Mouse (Mus musculus): ENCODE measurements around the gene Ndufs8. TPM values are rescaled to one million over a fixed set of nuclear protein-coding genes. Genes with fewer than 3 reads are reported as not detected.

Gene Ndufs8
- polyA plus RNA-seq, 2 experiments = 118 to 219 TPM

DNA sequence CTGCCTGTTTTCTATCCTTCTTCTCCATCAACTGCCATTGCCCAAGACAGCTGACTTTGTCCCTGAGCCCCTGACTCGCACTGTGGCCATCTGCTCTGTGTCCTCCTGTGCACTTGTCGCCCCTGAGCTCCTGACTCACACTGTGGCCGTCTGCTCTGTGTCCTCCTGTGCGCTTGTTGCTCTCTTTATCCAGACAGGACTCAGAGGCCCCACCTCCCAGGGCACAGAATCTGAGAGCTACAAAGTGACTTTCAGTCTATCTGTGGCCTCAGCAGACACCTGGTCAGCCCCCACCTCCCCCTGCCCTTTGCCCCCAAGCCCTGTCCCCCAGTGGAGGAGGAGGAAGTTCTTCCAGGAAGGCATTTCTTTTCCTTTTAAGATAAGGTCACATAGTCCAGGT, 43.2 kb upstream of the Ndufs8 start:
- Histone ChIP-seq H3K9me3 (ENCODE audit: control insufficient read depth, low read length) (no peaks in the 10 kb centered on the region), H3K4me2 (ENCODE audit: low read depth) (no peak overlapping the region), H3K27me3 (ENCODE audit: control insufficient read depth, insufficient read depth, low read length) (no peaks in the 10 kb centered on the region), H3K4me3 (ENCODE audit: insufficient read depth in 1 of 2, low read depth in 2 of 2, low read length in 2 of 2) (no peak overlapping the region), H3K4me1 (replicated peaks; ENCODE audit: control insufficient read depth in 2 of 2, insufficient read depth in 2 of 2, low read length in 1 of 2) (no peaks in the 10 kb centered on the region), H3K36me3 (replicated peaks; ENCODE audit: control insufficient read depth, insufficient read depth, low read depth) (no peaks in the 10 kb centered on the region), H3K9ac (replicated peaks) (no peak overlapping the region), H3K27ac (no peak overlapping the region)
- no peak for TF ChIP-seq EP300 (IDR thresholded peaks at IDR 0.05; ENCODE audit: low read depth)
- TF ChIP-seq CTCF (IDR thresholded peaks at IDR 0.05; ENCODE audit: low read depth) = no peak
- DNase-seq (ENCODE audit: low read depth in 3 of 3, low spot score in 3 of 3) (no peak), ATAC-seq (ENCODE audit: insufficient read depth) (no peak)
- WGBS (ENCODE audit: insufficient replicate concordance) = 34% methylated on average over 4 of the region's 4 CpGs

DNA sequence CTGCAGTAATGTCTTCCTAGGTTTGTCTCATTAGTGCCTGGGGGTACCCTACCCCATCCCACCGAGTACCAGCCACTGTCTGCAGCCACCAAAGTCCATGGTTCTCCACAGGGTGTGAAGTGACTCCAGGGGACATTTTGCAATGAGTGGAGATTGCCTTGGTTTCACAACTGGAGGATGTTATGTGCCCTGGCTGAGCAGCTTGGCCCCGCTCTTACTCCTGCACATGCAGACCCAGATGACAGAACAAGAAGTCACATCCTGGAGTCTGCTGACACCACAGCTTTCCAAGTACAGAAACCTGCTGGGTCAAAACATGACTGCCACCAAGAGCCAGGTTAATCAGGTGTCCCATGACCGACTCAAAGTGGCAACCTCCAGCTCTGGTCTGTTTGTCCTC, 42.5 kb upstream of the Ndufs8 start:
- no peak overlapping the region for H3K4me2 ChIP-seq (ENCODE audit: low read depth)
- WGBS (ENCODE audit: insufficient replicate concordance) = 57% methylated on average over 3 of the region's 3 CpGs
- H3K27ac ChIP-seq = no peak overlapping the region
- ATAC-seq (ENCODE audit: insufficient read depth) (no peak), DNase-seq (ENCODE audit: low read depth in 3 of 3, low spot score in 3 of 3) (no peak)
- H3K4me1 ChIP-seq (replicated peaks; ENCODE audit: control insufficient read depth in 2 of 2, insufficient read depth in 2 of 2, low read length in 1 of 2) = no peaks in the 10 kb centered on the region
- H3K9me3 ChIP-seq (ENCODE audit: control insufficient read depth, low read length) = no peaks in the 10 kb centered on the region
- H3K36me3 ChIP-seq (replicated peaks; ENCODE audit: control insufficient read depth, insufficient read depth, low read depth) = no peaks in the 10 kb centered on the region
- no peak overlapping the region for H3K4me3 ChIP-seq (ENCODE audit: insufficient read depth in 1 of 2, low read depth in 2 of 2, low read length in 2 of 2)
- no peak overlapping the region for H3K9ac ChIP-seq (replicated peaks)
- no peak for TF ChIP-seq EP300 (IDR thresholded peaks at IDR 0.05; ENCODE audit: low read depth)
- TF ChIP-seq CTCF (IDR thresholded peaks at IDR 0.05; ENCODE audit: low read depth) = no peak
- H3K27me3 ChIP-seq (ENCODE audit: control insufficient read depth, insufficient read depth, low read length) = no peaks in the 10 kb centered on the region

GRCm38 (mm10) chr19:3952099-3952498, 39.5 kb upstream of the Ndufs8 start:
- Histone ChIP-seq H3K4me1 (replicated peaks; ENCODE audit: control insufficient read depth in 2 of 2, insufficient read depth in 2 of 2, low read length in 1 of 2) (no peaks in the 10 kb centered on the region), H3K9ac (replicated peaks) (no peak overlapping the region), H3K9me3 (ENCODE audit: control insufficient read depth, low read length) (no peaks in the 10 kb centered on the region), H3K4me2 (ENCODE audit: low read depth) (no peak overlapping the region), H3K27ac (no peak overlapping the region), H3K36me3 (replicated peaks; ENCODE audit: control insufficient read depth, insufficient read depth, low read depth) (no peaks in the 10 kb centered on the region), H3K4me3 (ENCODE audit: insufficient read depth in 1 of 2, low read depth in 2 of 2, low read length in 2 of 2) (no peak overlapping the region), H3K27me3 (ENCODE audit: control insufficient read depth, insufficient read depth, low read length) (no peaks in the 10 kb centered on the region)
- WGBS (ENCODE audit: insufficient replicate concordance) = 24% methylated on average over 1 of the region's 1 CpGs
- DNase-seq (ENCODE audit: low read depth in 3 of 3, low spot score in 3 of 3) = no peak
- no peak for ATAC-seq (ENCODE audit: insufficient read depth)
- TF ChIP-seq CTCF (IDR thresholded peaks at IDR 0.05; ENCODE audit: low read depth) = no peak
- no peak for TF ChIP-seq EP300 (IDR thresholded peaks at IDR 0.05; ENCODE audit: low read depth)

DNA sequence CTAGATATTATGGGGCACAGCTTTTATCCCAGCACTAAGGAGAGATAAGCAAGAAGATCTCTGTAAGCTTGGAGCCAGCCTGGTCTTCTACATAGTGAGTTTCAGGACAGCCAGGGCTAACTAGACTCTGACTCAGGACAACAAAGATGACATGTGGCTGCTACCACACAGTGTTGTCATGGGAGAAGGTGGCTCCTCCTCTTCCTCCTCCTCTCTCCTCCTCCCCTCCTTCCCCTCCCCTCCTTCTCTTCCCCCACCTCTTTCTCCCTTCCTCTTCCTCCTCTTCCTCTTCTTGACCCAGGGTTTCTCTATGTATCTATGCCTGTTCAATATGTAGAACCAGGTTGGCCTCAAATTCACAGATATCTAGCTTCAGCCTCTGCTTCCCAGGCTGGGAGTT, 38.9 kb upstream of the Ndufs8 start:
- no peaks in the 10 kb centered on the region for H3K27me3 ChIP-seq (ENCODE audit: control insufficient read depth, insufficient read depth, low read length)
- ATAC-seq (ENCODE audit: insufficient read depth) (no peak), DNase-seq (ENCODE audit: low read depth in 3 of 3, low spot score in 3 of 3) (no peak)
- H3K9me3 ChIP-seq (ENCODE audit: control insufficient read depth, low read length) = no peaks in the 10 kb centered on the region
- H3K9ac ChIP-seq (replicated peaks) = no peak overlapping the region
- no peaks in the 10 kb centered on the region for H3K36me3 ChIP-seq (replicated peaks; ENCODE audit: control insufficient read depth, insufficient read depth, low read depth)
- no peak overlapping the region for H3K4me3 ChIP-seq (ENCODE audit: insufficient read depth in 1 of 2, low read depth in 2 of 2, low read length in 2 of 2)
- TF ChIP-seq CTCF (IDR thresholded peaks at IDR 0.05; ENCODE audit: low read depth) (no peak), EP300 (IDR thresholded peaks at IDR 0.05; ENCODE audit: low read depth) (no peak)
- H3K4me2 ChIP-seq (ENCODE audit: low read depth) = no peak overlapping the region
- no peaks in the 10 kb centered on the region; a peak in 1 of 4 replicates for H3K4me1 ChIP-seq (replicated peaks; ENCODE audit: control insufficient read depth in 2 of 2, insufficient read depth in 2 of 2, low read length in 1 of 2)
- H3K27ac ChIP-seq = no peak overlapping the region

DNA sequence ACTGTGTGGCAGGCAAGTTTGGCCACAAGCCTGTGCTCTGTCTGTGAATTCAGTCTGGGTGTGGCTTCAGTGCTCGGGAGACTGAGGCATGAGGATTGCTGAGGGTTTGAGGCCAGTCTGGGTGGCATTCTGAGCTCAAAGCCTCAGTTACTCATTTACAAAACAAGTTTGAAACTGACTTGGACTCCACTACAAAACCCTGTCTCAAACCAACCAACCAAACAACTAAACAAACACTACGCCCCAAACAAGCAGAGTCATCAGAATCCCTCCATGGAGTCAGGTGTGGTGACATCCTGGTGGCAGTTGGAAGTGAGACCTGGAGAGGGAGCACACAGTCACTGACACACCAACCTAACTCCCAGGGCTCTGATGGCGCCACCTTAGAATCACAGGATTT, 37.8 kb upstream of the Ndufs8 start:
- TF ChIP-seq EP300 (IDR thresholded peaks at IDR 0.05; ENCODE audit: low read depth) = no peak
- TF ChIP-seq CTCF (IDR thresholded peaks at IDR 0.05; ENCODE audit: low read depth) = no peak
- H3K27ac ChIP-seq = no peak overlapping the region
- H3K9ac ChIP-seq (replicated peaks) = no peak overlapping the region
- H3K4me1 ChIP-seq (replicated peaks; ENCODE audit: control insufficient read depth in 2 of 2, insufficient read depth in 2 of 2, low read length in 1 of 2) = peaks cover 0 to 4% of the 10 kb centered on the region in 2 experiments; a peak in 1 of 4 replicates
- H3K4me2 ChIP-seq (ENCODE audit: low read depth) = no peak overlapping the region
- 65% methylated on average over 3 of the region's 3 CpGs for WGBS (ENCODE audit: insufficient replicate concordance)
- H3K9me3 ChIP-seq (ENCODE audit: control insufficient read depth, low read length) = no peaks in the 10 kb centered on the region
- no peaks in the 10 kb centered on the region for H3K27me3 ChIP-seq (ENCODE audit: control insufficient read depth, insufficient read depth, low read length)
- ATAC-seq (ENCODE audit: insufficient read depth) = no peak
- no peak overlapping the region for H3K4me3 ChIP-seq (ENCODE audit: insufficient read depth in 1 of 2, low read depth in 2 of 2, low read length in 2 of 2)
- no peaks in the 10 kb centered on the region for H3K36me3 ChIP-seq (replicated peaks; ENCODE audit: control insufficient read depth, insufficient read depth, low read depth)
- DNase-seq (ENCODE audit: low read depth in 3 of 3, low spot score in 3 of 3) = no peak
